Mouse (Mus musculus) neural tube, embryonic 13.5 days (tissue): ENCODE measurements around the gene Galnt5. TPM values are rescaled to one million over a fixed set of nuclear protein-coding genes. Genes with fewer than 3 reads are reported as not detected.

Experiments
- ATAC-seq: fragments of 200-750 bp; cut with Nextera tagmentation; 2 replicates; pipeline ENCODE4 v1.8.0; 2017; ENCODE audit warnings: low read depth, mild to moderate bottlenecking, moderate TSS enrichment, moderate library complexity
- H3K27ac ChIP-seq: fragments of 300-500 bp; sonication (generic); replicated peaks from 2 replicates; pipeline ENCODE4 v1.5.1; 2015; ENCODE audit warnings: moderate library complexity, mild to moderate bottlenecking, inconsistent platforms
- H3K27me3 ChIP-seq: fragments of 300-500 bp; sonication (generic); 2 replicates; pipeline ENCODE4 v1.6.1; 2015; ENCODE audit warnings: mild to moderate bottlenecking, inconsistent platforms
- H3K36me3 ChIP-seq: fragments of 300-500 bp; sonication (generic); 2 replicates; pipeline ENCODE4 v1.6.1; 2015; ENCODE audit warnings: mild to moderate bottlenecking, inconsistent platforms
- H3K4me1 ChIP-seq: fragments of 300-500 bp; sonication (generic); replicated peaks from 2 replicates; pipeline ENCODE4 v1.6.1; 2015; ENCODE audit warnings: inconsistent platforms
- H3K4me2 ChIP-seq: fragments of 300-500 bp; sonication (generic); 2 replicates; pipeline ENCODE4 v1.6.1; 2015; ENCODE audit warnings: inconsistent platforms, mild to moderate bottlenecking, moderate library complexity
- H3K4me3 ChIP-seq: fragments of 300-500 bp; sonication (generic); 2 replicates; pipeline ENCODE4 v1.5.1; 2015; ENCODE audit warnings: mild to moderate bottlenecking, inconsistent platforms
- H3K9ac ChIP-seq: fragments of 300-500 bp; sonication (generic); 2 replicates; pipeline ENCODE4 v1.6.1; 2015; ENCODE audit warnings: moderate library complexity, mild to moderate bottlenecking, inconsistent platforms
- H3K9me3 ChIP-seq: fragments of 300-500 bp; sonication (generic); 2 replicates; pipeline ENCODE4 v1.6.1; 2016; ENCODE audit warnings: inconsistent platforms
- WGBS: fragments of 180-500 bp; shearing (Covaris S2); methylation state at CpG from one replicate; pipeline ENCODE4 v1.1.7; 2015; 5-methylcytosine and 5-hydroxymethylcytosine counted together
- polyA plus RNA-seq: library from polyadenylated mRNA; unstranded; fragments of >200 nt; fragmentation: Nextera tagmentation; extraction: Ambion mirVana; gene quantifications from 2 replicates; pipeline ENCODE4 v1.2.1, GENCODE M21; 2015

Gene Galnt5
- polyA plus RNA-seq, 1 experiment from 2014 or later, result 0.14 TPM

DNA sequence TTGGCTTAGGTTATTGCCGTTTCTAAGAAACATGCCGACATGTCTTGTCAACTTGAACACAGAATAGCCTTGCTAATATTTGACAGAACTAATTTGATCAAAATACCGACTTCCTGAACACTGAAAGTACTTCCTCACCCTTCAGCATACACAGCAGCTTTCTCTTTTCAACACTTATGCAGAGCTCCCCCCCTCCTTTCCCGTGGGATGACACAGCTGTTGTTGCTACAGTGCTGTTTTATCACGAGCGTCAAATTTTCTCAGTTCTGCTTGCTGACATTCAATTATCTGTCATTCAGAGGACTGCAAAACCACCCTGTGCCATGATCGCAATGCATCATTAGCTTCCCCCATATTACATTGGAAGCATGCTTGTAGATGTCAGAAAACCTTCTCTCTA, 44.2 kb downstream of the Galnt5 start:
- Histone ChIP-seq H3K27ac (no peak overlapping the region), H3K4me1 (no peaks in the 10 kb centered on the region), H3K4me2 (no peak overlapping the region), H3K4me3 (no peak overlapping the region), H3K36me3 (no peaks in the 10 kb centered on the region), H3K9me3 (no peaks in the 10 kb centered on the region), H3K9ac (no peak overlapping the region), H3K27me3 (no peaks in the 10 kb centered on the region)
- ATAC-seq, result no peak
- 75% methylated on average over 7 of the region's 7 CpGs for WGBS

DNA sequence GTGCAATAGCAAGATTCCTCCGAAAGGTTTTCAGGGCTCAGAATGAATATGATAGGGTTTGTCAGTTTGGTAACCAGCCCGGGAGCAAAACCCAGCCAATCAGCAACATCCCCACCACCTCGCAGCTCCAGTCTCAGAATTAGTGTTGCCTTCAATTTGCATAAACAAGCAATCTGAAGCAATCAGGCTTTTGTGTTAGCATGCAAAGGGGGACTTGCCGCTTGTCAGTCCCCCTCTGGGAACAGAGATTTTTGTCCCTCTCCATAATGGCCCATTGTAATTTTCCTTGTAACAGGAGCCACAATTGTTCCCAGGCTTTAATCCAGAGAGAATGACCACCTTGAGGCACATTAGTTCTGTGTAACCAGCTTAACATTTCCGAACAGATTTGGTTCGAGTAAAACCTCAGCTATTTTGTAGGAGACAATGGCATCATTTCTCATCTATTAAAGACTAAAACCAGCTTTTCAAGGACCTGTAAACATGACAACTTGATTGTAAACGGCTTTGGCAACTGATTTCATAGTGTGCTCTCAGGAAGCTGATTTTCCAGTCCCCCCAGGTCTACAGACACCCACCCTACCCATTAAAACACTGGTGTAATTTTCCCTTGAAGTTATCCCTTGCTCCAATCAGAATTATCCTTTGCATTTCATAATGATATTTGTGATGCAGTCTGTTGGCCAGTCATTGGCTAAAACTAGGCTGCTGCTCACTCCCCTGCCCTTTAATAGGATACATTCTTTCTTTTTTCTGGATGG, 55.3 kb downstream of the Galnt5 start, which contains the start of gene Ermn:
TSS of gene Ermn (minus strand) at position 44 of the 761 bp plus-strand sequence.
- H3K9me3 ChIP-seq, result no peaks in the 10 kb centered on the region
- WGBS, result 11% methylated on average over 7 of the region's 7 CpGs
- H3K27ac ChIP-seq, result no peak within 1 kb of the TSS
- no peaks in the 10 kb centered on the region for H3K27me3 ChIP-seq
- no peak within 1 kb of the TSS for H3K4me3 ChIP-seq
- peak within 1 kb of the TSS; percentile 25; the same call in 1 of the 2 replicates for H3K4me2 ChIP-seq
- H3K9ac ChIP-seq, result no peak within 1 kb of the TSS
- ATAC-seq, result peak; percentile 50
- peaks cover 10% of the 10 kb centered on the region for H3K4me1 ChIP-seq
- no peaks in the 10 kb centered on the region for H3K36me3 ChIP-seq

DNA sequence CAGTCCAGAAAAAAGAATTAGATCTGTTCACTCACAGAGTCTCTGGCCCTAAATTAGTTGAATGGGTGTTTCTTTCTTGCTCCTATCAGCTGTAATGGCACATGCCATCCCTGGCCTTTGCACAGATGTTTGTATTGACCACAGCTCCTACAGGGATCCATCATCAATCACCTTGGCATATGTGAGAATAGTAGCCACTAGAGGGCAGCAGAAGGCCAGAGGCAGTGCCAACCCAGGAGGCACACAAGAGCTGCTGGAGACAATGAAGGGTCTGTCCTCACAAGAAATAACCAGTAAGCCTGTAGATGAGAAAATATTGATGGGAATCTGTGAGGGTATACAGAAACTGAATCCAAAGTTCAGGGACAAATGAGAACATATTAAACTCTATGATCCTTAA, 57.7 kb downstream of the Galnt5 start:
- Histone ChIP-seq H3K9me3 (no peaks in the 10 kb centered on the region), H3K4me3 (no peak overlapping the region), H3K27ac (no peak overlapping the region), H3K36me3 (no peaks in the 10 kb centered on the region), H3K4me2 (no peak overlapping the region), H3K9ac (no peak overlapping the region), H3K27me3 (no peaks in the 10 kb centered on the region), H3K4me1 (peaks cover 10% of the 10 kb centered on the region)
- peak; percentile 76 for ATAC-seq

DNA sequence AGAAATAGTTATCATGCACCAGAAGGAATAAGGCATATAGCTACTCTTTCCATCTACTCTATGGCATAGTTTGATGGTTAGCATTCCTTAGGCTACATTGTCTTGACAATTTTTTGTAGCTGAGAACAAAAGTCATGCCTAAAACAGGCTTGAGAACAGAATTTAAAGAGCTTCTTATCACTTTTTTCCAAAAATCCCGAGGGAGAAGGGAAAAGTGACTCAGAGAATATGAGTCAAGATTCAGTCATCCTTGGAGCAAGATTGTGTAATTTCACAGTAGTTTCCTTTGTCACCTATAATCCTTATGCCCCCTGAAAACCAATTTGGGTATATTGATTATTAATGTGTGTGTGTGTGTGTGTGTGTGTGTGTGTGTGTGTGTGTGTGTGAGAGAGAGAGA, 82.2 kb downstream of the Galnt5 start:
- ATAC-seq, result no peak
- H3K4me2 ChIP-seq, result no peak overlapping the region
- H3K27ac ChIP-seq, result no peak overlapping the region
- whole genome bisulfite sequencing, result 82% methylated on average over 1 of the region's 1 CpGs
- no peaks in the 10 kb centered on the region for H3K36me3 ChIP-seq
- H3K4me3 ChIP-seq, result no peak overlapping the region
- no peaks in the 10 kb centered on the region for H3K4me1 ChIP-seq
- H3K9ac ChIP-seq, result no peak overlapping the region
- H3K27me3 ChIP-seq, result no peaks in the 10 kb centered on the region
- no peaks in the 10 kb centered on the region for H3K9me3 ChIP-seq

GRCm38 (mm10) chr2:58086420-58086819, 88.7 kb downstream of the Galnt5 start:
- no peaks in the 10 kb centered on the region for H3K36me3 ChIP-seq
- no peak overlapping the region for H3K27ac ChIP-seq
- no peaks in the 10 kb centered on the region for H3K4me1 ChIP-seq

DNA sequence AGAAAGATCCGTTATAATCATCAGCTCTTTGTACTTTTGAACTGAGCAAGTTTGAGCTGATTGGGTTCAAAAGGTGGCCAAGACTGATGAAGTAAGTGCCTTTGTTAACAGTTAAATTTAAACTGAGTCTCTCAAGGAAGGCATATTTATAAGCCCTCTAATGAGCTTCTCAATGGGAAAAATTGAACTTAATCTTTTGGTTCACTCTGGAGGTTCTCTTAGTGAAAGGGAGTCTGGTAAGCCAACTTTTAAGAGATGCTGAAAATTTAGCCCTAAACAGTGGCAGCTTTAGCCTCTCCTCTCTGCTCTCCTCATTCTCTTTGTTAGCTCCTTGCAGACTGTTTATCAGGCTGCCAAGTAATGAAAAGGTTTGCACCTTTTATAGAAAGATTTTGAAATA, 97.1 kb downstream of the Galnt5 start:
- Histone ChIP-seq H3K4me2 (no peak overlapping the region), H3K9me3 (no peaks in the 10 kb centered on the region), H3K27ac (no peak overlapping the region), H3K36me3 (no peaks in the 10 kb centered on the region), H3K27me3 (no peaks in the 10 kb centered on the region), H3K4me3 (no peak overlapping the region), H3K4me1 (no peaks in the 10 kb centered on the region), H3K9ac (no peak overlapping the region)
- WGBS, result 54% methylated on average over 1 of the region's 1 CpGs
- ATAC-seq, result no peak

More at GRCm38 (mm10) chr2:58086420-58086819, 88.7 kb downstream of the Galnt5 start:
- Histone ChIP-seq H3K4me3 (no peak overlapping the region), H3K27me3 (no peaks in the 10 kb centered on the region), H3K9ac (no peak overlapping the region), H3K9me3 (no peaks in the 10 kb centered on the region), H3K4me2 (no peak overlapping the region)
- no peak for ATAC-seq
- 84% methylated on average over 1 of the region's 1 CpGs for WGBS

Other genes starting within 250 kb of the Galnt5 start
- gene Ermn, start 55.0 kb downstream of the Galnt5 start, polyA plus RNA-seq, result 0.12 and 0.22 TPM in 2 replicates
- 0.81 TPM in 1 of 2 replicates, not detected in the other for gene Cytip, start 197.6 kb downstream of the Galnt5 start, polyA plus RNA-seq